Mouse (Mus musculus): Measurements from ENCODE around the gene Lemd1.

The Lemd1 gene

GRCm38 (mm10) chr1:132201936-132202335 lies 10.7 kb downstream of the Lemd1 start:
- no peak for DNase-seq (ENCODE audit: low spot score)

- DNase-seq (ENCODE audit: low spot score) = no peak
Measured at GRCm38 (mm10) chr1:132202771-132203170, 11.5 kb downstream of the Lemd1 start.

DNA sequence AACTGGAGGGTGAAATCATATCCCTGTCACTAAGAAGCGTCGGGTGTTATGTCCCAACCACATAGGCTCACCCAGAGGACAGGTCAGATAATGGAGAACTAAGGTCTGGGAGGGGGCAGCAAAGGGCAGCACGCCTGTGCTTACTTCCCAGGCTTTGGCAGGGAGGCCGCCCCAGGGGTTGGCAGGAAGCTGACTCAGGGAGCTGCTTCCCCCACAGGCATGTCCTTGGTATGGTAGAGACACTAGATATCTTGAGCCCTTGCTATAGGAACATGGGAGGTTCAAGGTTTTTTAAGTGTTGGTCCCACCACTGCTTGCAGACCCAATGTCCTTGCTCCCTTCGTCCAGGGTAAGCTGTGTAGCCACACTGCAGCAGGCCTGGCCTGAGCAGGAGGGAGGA lies 14.7 kb downstream of the Lemd1 start:
- DNase-seq (ENCODE audit: low spot score) = no peak

- no peak for DNase-seq (ENCODE audit: low spot score)
Measured at GRCm38 (mm10) chr1:132206828-132207227, 15.6 kb downstream of the Lemd1 start.

GRCm38 (mm10) chr1:132208154-132208553 lies 16.9 kb downstream of the Lemd1 start:
- DNase-seq (ENCODE audit: low spot score) = no peak

GRCm38 (mm10) chr1:132209400-132209799 lies 18.2 kb downstream of the Lemd1 start:
- no peak for DNase-seq (ENCODE audit: low spot score)

GRCm38 (mm10) chr1:132210922-132211321 lies 19.7 kb downstream of the Lemd1 start:
- peak; percentile 46 for DNase-seq (ENCODE audit: low spot score)

DNA sequence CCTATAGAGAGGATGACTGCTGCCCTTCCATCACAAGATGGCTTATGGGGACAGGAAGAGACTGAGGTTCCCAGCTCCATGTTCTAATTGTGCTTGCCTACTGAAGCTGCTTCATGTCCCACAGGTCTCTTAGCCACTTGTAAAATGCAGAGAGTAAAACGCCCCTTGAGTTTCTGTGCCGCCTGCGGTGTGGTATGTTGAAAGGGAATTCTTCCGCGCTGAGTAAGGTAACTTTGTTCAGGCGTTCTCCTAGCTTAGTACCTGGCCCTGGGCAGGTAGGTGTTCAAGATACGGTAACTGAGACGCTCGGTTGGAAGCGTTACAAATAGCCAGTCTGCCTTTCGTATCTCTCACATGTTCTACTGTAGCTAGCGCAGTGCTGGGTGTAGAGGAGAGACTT lies 20.4 kb downstream of the Lemd1 start:
- peak; percentile 24 for DNase-seq (ENCODE audit: low spot score)

- peak; percentile 59 for DNase-seq (ENCODE audit: low spot score)
Measured at GRCm38 (mm10) chr1:132212218-132212617, 21.0 kb downstream of the Lemd1 start.

DNA sequence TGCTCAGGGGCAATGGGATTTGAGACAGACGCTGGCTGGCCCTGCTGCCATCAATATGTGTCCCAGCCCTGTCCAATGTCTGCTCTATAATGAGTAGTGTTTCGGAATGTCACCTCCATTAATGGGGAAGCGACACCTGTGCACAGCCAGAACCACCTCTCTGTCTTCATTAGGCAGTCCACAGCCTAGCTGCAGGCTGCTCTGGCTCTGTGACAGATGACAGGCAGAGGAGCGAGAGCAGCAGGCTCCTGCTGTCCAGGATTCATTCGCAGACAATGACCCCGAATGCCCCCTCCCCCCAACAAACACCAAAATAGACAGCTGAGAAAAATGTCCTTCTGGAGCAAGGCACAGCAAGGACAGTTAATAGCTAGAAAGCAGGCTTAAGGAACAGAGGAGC lies 21.8 kb downstream of the Lemd1 start:
- DNase-seq (ENCODE audit: low spot score) = no peak

DNA sequence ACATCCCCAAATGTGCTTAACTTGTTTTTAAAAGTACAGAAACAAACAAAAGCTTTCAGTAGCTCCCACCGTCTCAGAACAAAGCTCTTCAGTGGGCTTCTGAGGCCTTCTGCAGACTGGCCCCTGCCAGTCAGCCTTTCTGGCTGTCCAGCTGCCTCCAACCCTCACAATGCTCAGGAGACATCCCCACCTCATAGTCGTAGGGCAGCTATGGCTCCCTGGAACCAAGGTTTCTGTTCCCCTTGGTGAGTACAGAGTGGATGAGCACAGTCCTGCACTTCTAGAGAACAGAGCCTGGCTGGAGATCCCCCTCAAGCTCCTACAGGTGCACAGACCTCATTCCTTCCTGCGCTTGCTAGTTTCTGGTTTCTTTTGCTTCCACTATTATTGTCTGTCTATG lies 25.0 kb downstream of the Lemd1 start:
- DNase-seq (ENCODE audit: low spot score) = no peak

GRCm38 (mm10) chr1:132221627-132222026 lies 30.4 kb downstream of the Lemd1 start:
- no peak for DNase-seq (ENCODE audit: low spot score)

GRCm38 (mm10) chr1:132222166-132222565 lies 30.9 kb downstream of the Lemd1 start:
- DNase-seq (ENCODE audit: low spot score) = no peak

- DNase-seq (ENCODE audit: low spot score) = peak; percentile 24
Measured at GRCm38 (mm10) chr1:132226297-132227080, 35.3 kb downstream of the Lemd1 start.

- DNase-seq (ENCODE audit: low spot score) = no peak
Measured at GRCm38 (mm10) chr1:132229667-132230066, 38.4 kb downstream of the Lemd1 start, which contains the start of gene Gm10188. TSS of gene Gm10188 (minus strand) at chr1:132229767.

GRCm38 (mm10) chr1:132231470-132232274 lies 40.4 kb downstream of the Lemd1 start:
- no peak for DNase-seq (ENCODE audit: low spot score)

DNA sequence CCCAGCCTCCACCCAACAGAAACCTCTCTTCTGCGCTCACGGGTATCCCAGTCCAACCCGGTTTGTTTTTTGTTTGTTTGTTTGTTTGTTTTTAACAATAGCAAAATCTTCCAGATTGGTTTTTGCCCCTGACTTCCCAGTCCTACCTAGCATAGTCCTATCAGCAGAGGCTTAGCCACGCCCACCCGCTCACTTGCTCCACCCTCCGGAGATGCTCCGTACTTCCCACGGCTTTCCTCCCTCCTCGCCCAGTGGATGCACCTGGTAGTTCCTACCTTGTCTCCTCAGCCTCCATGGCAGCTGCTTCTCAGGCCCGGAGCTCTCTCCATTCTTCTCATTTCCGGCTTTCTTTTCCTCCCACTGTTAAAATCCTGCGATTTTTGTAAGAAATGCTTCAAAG lies 42.3 kb downstream of the Lemd1 start:
- DNase-seq (ENCODE audit: low spot score) = no peak

- no peak for DNase-seq (ENCODE audit: low spot score)
Measured at GRCm38 (mm10) chr1:132234757-132235273, 43.6 kb downstream of the Lemd1 start.

GRCm38 (mm10) chr1:132237585-132238159 lies 46.4 kb downstream of the Lemd1 start:
- peak; percentile 59 for DNase-seq (ENCODE audit: low spot score)

DNA sequence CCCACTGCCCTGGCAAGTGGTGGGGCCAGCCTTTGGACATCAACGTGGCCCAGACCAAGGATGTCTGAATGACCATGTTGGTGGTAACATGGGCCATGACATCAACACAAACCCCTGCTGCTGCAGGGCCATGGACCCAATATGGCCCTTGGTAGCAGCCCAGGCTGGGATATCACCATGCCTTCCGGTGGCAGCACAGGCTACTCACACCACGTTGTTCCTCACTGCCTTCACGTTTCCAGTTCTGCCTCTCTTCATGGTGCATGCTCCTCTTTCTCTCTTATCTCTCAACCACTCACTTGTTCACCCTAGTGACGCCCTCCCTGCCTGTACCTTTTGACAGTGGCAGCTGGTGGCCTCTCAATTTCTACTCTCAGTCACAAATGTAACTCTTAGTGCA lies 53.8 kb downstream of the Lemd1 start:
- no peak for DNase-seq (ENCODE audit: low spot score)

DNA sequence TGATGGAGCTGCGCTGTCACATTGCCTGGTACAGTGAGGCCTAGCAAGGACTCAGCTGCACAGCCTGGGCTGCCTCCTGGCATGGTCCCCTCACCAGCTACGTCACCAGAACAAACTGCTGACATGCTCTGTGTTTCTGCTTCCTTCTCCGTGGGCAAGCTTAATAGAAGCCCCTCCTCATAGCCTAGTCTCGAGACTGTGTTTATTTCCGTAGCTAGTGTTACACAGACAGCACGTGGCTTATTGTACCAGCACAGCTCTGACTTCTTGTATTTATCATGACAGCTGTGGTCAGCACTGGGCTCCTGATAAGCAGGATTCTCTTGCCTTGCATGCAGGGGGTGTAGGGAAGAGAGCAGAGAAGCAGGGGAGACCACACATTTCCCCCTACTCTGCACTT lies 54.9 kb downstream of the Lemd1 start:
- DNase-seq (ENCODE audit: low spot score) = peak; percentile 18

GRCm38 (mm10) chr1:132246641-132247040 lies 55.4 kb downstream of the Lemd1 start:
- no peak for DNase-seq (ENCODE audit: low spot score)

- DNase-seq (ENCODE audit: low spot score) = no peak
Measured at GRCm38 (mm10) chr1:132254467-132254866, 63.2 kb downstream of the Lemd1 start.
